Mouse (Mus musculus) erythroblast, embryonic 14.5 days (primary cell): ENCODE results near the gene Ier5l.

ENCODE experiments used
- GATA1 ChIP-seq: IDR thresholded peaks from 2 replicates; pipeline ENCODE4 v1.6.1; 2012; ENCODE audit warnings: low read length, inconsistent platforms, mixed read lengths
- TAL1 ChIP-seq: IDR thresholded peaks from 3 replicates; pipeline ENCODE4 v1.6.1; 2012; ENCODE audit warnings: low read length, inconsistent platforms, mixed read lengths

GRCm38 (mm10) chr2:30444006-30444405 lies 30.0 kb downstream of the Ier5l start:
- TF ChIP-seq GATA1 (no peak), TAL1 (no peak)
